Mouse (Mus musculus) cerebellum, postnatal 4 days (tissue): ENCODE measurements around the gene Emc1.

ENCODE experiments used
- DNase-seq, 2 experiments: peaks; one replicate each; pipeline ENCODE4 v3.0.0; 2022; ENCODE audit warnings: low spot score in 2 of 2, mixed read lengths in 1 of 2

Gene Emc1

DNA sequence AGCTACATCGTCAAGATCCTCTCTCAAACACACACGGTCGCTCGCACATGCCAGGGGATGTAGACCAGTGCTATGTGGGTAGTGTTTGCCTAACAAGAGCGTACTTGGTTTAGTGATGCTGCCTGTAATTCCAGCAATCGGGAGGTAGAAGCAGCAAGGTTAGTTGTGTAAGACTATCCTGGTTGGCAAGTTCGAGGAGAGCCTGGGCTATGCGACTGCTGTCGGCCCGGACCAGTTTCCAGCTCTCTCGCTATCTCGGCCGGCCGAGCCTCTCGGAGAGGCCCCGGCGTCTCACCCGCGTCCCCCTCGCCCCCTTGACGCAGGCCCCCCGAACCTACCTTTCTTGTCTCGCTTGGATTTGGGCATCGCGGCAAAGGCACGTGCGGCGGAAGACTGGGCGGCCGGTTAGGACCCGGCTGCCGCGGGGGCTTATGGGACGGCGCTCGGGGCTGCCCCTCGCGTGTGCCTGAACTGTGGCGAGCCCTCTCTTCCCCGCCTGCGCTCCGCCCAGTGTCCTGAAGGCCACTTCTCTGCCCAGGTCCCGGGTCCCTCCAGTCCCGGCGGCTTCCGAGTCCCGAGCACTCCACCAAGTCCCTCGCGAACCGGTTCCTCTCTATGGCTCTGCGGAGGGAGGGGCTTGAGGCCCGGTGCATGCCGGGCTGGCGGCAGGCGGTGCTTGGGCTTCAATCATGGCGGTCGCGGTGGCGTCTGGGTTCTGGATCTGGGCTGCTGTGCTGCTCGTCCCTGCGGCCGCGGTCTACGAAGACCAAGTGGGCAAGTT, at the start of gene Emc1, which contains the start of the genes Mrto4 and Ubr4:
Gene Emc1 (plus strand): TSS at position 657 of the 781 bp plus-strand sequence.
Gene Mrto4 (minus strand): TSS at position 646 of the 781 bp plus-strand sequence.
Gene Ubr4 (plus strand): TSS at position 679 of the 781 bp plus-strand sequence.
- peak; percentile 55 to 80 for DNase-seq

DNA sequence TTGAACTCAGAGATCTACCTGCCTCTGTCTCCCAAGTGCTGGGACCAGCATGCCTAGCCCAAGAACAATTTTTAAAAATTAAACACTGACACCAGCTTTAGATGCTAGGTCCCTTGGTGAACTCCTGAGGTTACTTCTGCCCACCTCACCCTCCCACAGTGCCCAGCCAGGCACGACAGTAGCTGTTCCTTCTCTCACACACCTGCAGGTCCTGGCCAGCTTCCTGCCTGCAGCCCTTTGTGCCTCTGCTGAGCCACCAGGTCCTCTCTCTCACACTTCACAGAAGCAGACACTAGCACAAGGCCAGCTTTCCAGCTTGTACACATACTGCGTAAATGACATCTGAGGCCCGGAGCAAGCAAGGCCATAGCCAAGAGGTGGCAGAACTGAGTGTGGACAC, 46.9 kb upstream of the Emc1 start:
- no peak for DNase-seq

DNA sequence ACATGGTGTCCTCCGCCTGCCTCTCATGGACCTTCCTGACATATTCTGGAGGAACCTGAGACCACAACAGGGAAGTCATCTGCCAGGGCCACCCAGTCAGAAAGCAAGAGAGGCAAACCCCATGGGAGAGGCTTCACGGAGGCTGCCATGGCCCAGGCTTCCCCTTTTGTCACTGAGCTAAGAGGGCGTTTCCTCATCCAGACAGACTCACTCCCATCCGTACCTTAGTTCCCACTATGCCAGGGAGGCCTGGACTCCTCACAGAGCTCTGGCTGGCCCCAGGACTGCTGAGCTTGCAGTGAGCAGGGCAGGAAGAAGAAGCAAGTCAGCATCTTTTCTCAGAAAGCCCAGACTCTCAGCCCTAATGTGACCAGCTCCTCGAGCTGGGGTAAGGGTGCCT, 44.5 kb upstream of the Emc1 start:
- no peak for DNase-seq

DNA sequence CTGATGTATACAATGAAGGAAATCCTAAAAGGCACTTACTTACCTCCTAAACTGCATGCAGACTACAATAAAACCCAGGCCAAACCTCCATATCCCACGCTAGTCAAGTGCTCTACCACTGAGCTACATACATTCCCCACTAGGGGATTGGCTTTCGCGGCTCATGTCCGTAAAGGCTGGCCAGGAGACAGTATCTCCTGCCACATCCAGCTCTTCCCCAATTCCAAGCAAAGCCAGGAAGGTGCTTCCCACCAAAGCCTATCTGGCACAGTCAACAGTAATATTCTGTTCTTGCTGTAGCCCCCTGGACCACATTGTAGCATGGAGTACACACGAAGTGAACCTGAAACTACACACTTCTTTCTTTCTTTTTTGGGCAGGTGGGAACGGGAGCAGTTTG, 42.7 kb upstream of the Emc1 start:
- no peak for DNase-seq

DNA sequence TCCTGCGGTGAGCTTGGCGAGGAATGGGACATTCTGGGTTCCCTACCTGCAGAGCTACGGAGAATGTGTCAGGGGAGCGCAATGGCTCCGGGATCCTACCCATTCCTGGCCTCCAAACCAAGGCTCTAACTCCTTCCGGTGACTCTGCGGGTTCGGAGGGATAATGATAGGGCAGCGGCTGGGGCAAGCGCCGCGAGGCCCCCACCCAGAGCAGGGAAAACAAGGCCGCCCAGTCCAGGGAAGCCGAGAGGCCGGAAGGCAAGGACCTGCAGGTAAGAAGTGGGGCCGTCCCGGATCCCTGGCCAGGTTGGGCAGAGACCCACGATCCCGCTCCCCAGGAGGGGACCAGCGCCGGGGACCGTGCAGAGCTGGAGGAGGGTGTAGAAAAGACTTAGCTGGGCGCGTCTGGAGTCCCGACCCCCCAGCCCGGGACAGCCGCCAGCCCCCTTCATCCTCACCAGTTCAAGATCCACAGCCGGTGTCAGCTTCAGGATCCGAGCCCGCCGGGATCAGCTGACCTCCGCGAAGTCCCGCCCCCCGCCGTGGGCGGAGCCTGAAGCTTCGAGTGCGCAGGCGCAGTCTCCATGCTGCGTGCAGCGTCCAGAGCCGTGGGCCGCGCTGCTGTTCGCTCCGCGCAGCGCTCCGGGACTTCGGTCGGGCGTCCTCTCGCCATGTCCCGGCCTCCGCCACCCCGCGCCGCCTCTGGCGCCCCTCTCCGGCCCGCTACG, 42.1 kb upstream of the Emc1 start, which contains the start of the genes Pqlc2 and Akr7a5:
Gene Pqlc2 (minus strand): TSS at position 538 of the 728 bp plus-strand sequence.
Gene Akr7a5 (plus strand): TSS at position 574 of the 728 bp plus-strand sequence.
- peak; percentile 98 to 99 for DNase-seq

DNA sequence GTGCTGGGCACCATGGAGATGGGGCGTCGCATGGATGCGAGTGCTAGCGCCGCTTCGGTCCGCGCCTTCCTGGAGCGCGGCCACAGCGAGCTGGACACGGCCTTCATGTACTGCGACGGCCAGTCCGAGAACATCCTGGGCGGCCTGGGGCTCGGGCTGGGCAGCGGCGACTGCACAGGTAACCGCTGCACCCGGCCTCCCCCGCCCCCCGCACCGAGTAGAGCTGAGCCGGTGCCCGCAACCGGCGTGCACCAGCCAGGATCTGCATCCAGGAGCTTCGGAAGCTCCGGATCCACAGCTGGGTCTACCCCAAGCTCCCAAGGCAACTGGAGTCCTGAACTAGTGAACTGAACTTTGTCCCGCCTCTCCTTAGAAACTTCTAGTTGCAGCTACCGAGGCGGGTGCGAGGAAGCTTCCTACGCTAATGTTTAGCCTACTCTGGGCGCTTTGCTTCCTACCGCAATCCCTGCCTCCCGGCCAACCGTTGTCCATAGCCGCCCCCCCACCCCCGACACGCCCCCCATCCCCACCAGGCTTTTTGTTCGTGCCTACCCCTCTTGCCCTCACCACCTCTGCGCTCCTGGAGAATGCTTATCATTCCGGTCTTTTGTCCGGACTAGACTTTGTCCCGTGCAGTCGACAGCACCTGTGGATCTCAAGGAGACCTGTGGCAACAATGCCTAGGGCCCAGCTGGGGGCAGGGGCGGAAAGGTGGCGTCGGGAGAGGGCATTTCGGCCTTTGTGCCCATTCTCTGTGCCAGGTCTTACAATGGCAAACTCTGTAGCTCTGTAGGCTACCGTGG, 41.3 kb upstream of the Emc1 start:
- DNase-seq, result no peak

DNA sequence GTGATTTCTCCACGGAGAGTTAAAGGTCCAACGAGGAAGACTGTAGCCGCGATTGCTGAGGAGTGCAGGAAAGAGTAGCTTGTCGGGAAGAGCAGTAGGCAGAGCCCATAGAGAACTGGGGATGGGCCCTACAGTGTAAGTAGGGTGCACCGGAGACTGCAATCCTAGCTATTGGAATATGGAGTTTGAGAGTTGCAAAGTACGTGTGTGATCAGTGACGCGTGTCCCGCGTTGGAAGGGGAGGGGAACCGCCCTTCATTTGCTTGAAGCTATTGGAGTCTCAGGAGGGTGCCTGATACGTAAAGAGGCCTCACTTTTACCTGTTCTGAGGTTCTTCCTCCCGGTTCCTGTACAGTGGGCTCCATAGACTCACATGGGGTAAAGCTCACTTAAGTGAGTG, 40.7 kb upstream of the Emc1 start:
- DNase-seq, result no peak

DNA sequence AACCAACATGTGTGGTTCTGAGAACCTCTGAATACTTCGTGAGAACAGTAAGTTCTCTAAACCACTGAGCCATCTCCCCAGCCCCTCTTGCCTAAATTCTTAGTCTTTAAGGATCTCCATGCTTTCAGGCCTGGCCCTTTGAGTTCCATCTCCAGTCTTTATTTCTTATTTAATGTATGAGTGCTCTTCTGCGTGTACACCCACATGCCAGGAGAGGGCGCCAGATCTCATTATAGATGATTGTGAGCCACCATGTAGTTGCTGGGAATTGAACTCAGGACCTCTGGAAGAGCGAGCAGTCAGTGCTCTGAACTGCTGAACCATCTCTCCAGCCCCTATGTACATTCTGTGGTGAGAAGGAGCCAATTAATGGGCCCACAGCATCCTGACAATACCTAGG, 39.8 kb upstream of the Emc1 start:
- DNase-seq, result no peak

DNA sequence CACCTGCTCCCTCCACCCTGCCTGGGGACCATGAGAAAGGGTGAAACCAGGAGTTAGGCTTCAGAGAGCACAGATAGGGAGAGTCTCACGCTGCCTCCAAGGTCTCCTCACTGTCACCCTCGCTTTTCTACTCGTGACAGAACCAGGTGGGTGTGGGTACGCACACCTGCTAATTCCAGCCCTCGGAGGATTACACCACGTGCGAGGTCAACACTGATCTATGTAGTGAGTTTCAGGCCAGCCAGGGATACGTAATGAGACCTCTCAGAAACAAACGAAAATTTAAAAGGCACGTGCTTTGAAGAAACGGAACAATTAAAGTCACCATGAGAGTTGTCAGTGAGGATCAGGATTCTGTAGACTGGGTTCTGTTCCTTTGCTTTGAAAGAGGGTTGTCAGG, 33.9 kb upstream of the Emc1 start:
- DNase-seq, result no peak

DNA sequence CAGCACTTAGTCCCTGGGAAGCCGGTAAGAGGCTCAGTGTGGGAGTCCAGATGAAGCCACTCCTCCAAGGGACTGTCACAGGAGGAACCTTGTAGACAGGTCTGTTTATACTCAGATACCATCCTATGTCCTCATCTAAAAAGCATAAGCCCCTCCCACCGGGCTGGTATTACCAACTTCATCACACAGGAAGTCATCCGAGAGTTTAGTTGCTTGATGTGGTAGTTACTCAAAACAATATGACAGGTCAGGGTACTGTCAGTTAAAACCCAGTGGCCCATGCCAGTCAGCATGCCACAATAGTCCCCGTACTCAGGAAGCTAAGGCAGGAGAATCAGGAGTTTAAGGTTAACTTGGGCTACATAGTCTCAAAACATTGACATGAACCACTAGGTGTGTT, 32.6 kb upstream of the Emc1 start:
- DNase-seq, result no peak

DNA sequence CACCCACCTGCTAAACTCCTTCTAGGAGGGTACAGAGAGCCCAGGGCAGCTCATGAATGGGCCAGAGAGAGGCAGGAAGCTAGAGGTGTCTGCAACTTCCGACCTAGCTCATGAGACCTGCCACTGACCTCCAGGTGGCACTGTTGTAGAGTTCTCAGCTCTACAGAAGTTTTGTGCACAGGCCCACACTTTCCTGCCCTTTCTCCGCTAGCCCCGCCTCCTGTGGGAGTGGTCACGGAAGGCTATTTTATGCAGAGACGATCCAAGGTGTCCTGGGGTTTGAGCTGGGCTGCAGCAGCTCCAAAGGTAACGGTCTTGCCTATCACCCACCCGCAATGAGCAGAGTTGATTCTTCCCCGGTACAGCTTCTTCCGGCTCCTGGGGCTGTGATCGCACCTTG, 21.8 kb upstream of the Emc1 start:
- DNase-seq, result peak in 1 of 2 experiments; percentile 31

DNA sequence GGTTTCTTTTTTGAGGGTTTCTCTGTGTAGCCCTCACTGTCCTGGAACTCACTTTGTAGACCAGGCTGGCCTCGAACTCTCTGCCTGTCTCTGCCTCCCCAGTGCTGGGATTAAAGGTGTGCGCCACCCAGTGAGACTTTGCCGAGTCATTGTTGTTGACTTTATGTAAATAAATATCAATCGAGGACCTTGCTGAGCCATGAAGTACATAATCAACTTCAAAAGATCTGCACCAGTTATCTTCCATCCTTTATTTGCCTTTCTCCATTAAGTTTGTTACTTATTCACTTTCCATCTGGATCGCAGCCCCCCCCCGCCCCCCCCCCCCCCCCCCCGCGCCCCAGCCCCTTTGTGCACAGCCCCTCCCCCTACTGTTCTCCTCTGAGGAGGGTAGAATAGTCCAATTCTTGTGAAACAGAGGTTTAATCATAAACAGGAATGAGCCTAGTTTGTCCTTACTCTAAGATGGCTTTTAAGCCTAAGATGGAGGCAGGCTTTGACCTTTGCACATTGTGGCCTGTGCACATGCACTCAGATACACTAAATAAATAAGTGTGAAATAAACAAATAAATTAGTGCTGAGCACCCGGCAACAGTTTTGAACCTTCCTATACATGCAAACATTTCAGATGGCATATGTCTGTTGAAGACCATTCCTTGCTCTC, 17.6 kb upstream of the Emc1 start:
- no peak for DNase-seq

DNA sequence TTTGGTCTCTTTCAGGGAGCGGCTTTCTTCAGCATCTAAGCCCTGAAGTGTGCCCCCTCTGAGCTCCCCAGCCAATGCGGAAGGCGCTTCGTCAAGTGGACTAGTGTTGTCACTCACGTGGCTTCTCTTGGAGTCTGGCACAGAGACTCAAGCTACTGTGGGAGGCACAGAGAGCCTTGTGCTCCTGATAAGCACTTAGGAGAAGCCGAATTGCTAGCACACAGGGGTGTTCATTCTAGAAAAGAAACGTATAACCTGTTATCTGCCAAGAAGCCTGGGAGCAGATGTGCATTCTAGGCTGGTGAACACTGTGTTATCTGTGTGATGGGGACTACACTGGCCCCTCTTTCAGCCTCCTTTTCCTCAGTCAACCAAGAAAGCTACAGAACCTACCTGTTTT, 16.9 kb upstream of the Emc1 start:
- DNase-seq, result no peak

DNA sequence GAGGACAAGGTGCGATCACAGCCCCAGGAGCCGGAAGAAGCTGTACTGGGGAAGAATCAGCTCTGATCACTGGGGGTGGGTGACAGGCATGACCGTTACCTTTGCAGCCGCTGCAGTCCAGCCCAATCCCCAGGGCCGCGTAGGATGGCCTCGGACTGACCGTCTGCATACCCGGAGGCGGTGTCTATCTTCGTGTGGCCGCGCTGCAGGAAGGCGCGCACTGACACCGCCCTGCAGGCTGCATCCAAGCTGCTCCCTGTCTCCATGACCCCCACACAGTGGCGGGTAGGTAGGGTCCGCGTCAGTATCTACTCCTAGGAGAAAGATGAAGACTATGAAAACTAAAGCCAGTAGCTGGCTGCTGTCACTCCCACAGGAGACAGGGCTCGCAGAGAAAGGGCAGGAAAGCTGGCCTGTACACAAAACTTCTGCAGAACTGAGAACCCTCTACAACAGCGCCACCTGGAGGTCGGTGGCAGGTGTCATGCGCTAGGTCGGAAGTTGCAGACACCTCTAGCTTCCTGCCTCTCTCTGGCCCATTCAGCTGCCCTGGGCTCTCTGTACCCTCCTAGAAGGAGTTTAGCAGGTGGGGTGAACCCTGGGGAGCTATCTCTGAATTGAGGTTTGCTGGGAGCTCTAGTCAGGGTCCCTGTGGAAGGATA, 15.4 kb upstream of the Emc1 start:
- peak; percentile 41 to 72 for DNase-seq

DNA sequence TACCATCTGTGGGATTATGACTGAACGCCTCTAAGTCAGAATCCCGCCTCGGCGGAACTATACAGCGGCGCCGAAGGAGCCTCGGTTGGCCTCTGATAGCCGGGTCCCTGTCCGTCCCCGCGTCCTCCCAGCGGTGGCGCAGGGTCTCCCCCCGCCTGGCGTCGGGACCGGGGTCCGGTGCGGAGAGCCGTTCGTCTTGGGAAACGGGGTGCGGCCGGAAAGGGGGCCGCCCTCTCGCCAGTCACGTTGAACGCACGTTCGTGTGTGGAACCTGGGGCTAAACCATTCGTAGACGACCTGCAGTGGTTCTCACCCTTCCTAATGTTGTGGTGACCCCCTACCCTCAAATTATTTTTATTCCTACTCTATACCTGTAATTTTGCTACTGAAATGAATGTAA, 14.2 kb upstream of the Emc1 start:
- no peak for DNase-seq

DNA sequence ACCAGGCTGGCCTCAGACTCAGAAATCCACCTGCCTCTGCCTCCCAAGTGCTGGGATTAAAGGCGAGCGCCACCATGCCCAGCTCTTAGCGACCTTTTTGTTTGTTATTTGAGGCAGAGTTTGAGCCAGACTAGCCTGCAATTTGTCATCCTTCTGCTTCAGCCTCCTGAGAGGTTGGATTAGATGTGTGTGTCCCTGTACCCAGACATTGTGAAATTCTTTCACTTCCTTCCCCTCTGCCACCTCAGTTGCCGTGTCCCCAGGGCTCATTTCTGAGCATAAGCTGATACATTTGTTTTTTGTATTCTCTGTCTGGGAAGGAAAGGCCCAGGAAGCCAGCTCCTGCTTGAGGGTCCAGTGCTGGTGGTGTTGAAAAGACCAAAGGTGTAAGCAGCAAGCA, 11.6 kb upstream of the Emc1 start:
- no peak for DNase-seq

DNA sequence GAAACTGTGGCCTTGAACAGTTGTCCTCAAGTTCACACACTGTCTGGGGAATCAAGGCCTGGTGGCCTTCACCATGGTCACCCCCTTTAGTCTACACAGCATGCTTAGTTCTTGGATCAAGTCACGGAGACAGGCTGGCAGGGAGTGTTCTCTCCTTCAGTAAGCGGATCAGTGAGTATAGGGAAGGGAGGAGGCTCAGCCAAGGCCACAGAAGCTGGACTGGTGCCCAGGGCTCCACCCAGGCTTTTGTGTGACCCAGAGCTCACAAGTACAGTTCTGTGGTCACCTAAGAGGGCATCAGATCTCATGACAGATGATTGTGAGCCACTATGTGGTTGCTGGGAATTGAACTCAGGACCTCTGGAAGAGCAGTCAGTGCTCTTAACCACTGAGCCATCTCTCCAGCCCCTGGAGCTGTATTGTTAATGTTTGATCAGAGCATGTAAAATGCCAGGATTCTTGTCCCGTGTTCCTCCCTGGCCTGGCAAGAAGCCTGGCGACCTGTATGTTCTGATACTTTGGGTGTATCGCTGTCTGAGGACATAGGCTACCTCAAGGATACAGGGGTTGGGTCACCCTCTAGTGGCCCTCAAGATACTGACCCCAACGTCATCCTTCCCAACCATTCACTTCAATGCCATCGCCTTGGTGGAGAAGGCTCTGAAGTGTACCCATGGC, 10.7 kb upstream of the Emc1 start:
- DNase-seq, result no peak

DNA sequence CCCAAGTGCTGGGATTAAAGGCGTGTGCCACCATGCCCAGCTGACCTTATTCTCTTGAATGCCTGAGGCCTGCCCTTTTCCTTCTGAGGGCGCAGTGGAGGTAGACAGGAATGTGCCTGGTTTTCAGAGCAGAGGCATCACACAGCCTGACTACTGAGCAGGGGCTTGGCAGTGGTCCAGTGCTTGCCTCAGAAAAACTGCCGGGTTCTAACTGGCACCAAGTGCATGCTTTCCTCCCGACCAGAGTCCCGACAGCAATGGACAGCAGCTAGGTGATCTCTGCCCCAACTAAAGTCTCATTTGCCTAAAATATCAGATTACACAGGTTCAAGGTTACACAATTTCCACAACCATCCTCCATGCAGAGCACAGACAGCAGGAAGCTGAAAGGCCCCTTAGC, 8.7 kb upstream of the Emc1 start:
- peak in 1 of 2 experiments; percentile 34 for DNase-seq

DNA sequence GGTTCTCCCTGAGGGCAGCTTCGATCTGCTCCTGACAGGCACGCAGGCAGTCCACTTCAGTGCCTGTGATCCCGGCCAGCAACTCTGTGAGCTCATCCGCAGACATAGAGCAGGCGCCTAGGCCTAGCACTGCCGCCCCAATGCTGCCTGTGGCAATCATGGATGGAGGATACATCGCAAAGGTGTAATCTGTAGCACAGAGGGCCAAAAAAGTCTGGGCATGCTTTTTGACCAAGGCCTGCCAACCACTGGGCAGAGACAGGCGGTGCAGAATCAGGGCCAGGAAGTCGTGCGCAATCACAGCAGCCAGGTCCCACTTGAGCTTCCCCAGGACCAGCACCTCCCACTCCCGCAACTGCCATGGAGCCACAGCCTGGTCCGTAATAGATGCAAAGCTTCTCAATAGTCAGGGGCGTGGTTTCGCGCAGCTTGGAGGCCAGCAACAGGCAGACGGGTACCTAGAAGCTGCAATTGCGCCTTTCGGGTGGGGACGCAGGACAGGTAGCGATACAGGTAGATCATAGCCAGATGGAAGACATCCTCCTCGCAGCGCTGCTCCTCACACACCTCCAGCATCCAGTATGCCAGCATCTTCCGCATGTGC, 6.9 kb upstream of the Emc1 start:
- no peak for DNase-seq

DNA sequence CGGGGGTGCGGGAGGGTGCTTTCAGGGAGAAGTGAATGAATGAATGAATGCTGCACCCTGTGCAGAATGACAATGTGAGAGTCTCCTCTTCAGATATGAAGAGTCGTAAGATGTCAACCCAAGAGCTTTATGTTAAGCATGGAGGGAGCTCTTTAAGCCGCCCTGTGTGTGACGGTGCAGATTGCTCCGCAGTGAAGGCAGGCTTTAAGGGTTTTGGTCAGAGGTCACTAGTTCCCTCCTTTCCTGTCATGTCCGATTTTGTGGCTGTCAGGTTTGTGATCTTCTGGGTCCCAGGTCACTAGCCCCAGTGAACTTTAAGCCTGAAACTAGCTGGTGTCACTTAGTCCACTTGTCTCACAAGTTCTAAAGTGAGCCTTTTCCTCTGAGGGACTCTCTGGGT, 445 bp downstream of the Emc1 start:
- DNase-seq, result no peak
